Mouse (Mus musculus) spleen, adult 2 months (tissue): ENCODE results near the gene Bbs9. TPM values are rescaled to one million over a fixed set of nuclear protein-coding genes. Genes with fewer than 3 reads are reported as not detected.
"Not testable (repeated sequence)": the region's sequence is repeated elsewhere in the genome, so short reads cannot be mapped to it uniquely, and the experiment has no call there.

ENCODE experiments used
- DNase-seq, 2 experiments: peaks; one replicate each; pipeline versions ENCODE4 v3.0.0 to v3.0.0-alpha.2; 2012 to 2021; ENCODE audit warnings: low spot score in 2 of 2, low read depth in 1 of 2
- H3K27ac ChIP-seq: fragments of 200-500 bp; 2 replicates; pipeline ENCODE4 v1.5.1; 2012; ENCODE audit warnings: low read length, inconsistent platforms; ENCODE audit not compliant: insufficient read depth
- H3K27me3 ChIP-seq: fragments of 200-500 bp; 2 replicates; pipeline ENCODE4 v1.6.1; 2012; ENCODE audit warnings: mild to moderate bottlenecking, moderate library complexity, low read length, inconsistent platforms; ENCODE audit not compliant: control insufficient read depth, insufficient read depth
- H3K36me3 ChIP-seq: fragments of 200-500 bp; 2 replicates; pipeline ENCODE4 v1.6.1; 2012; ENCODE audit warnings: mild to moderate bottlenecking, low read length, inconsistent platforms; ENCODE audit not compliant: control insufficient read depth, insufficient read depth
- H3K4me1 ChIP-seq: fragments of 200-500 bp; 2 replicates; pipeline ENCODE4 v1.6.1; 2011; ENCODE audit warnings: inconsistent platforms; ENCODE audit not compliant: control insufficient read depth, insufficient read depth, insufficient read length
- H3K4me3 ChIP-seq: fragments of 200-500 bp; 2 replicates; pipeline ENCODE4 v1.5.1; 2011; ENCODE audit warnings: mild to moderate bottlenecking, inconsistent platforms; ENCODE audit not compliant: insufficient read depth, insufficient read length; ENCODE audit errors: extremely low read depth
- CTCF ChIP-seq: fragments of 200-500 bp; IDR thresholded peaks from 2 replicates; pipeline ENCODE4 v1.5.1; 2011; ENCODE audit warnings: mild to moderate bottlenecking, inconsistent platforms; ENCODE audit not compliant: insufficient read depth, insufficient read length, insufficient replicate concordance; ENCODE audit errors: extremely low read depth
- POLR2A ChIP-seq: fragments of 200-500 bp; IDR thresholded peaks from 2 replicates; pipeline ENCODE4 v1.6.1; 2011; ENCODE audit warnings: low read depth, low read length, inconsistent platforms
- whole genome bisulfite sequencing: fragments of 180-500 bp; shearing (Covaris S2); methylation state at CpG from one replicate; pipeline ENCODE4 v1.1.7; 2018; 5-methylcytosine and 5-hydroxymethylcytosine counted together
- polyA plus RNA-seq: library from polyadenylated mRNA; depleted of rRNA; stranded (reverse); fragments of >200 nt; gene quantifications from 2 replicates; pipeline ENCODE4 v1.2.3, GENCODE M21; 2012

Gene Bbs9
- polyA plus RNA-seq, 1 experiment = 11.5 TPM

- 94% methylated on average over 2 of the region's 2 CpGs for WGBS
- peaks cover 2% of the 10 kb centered on the region; the same call in 1 of the 2 replicates for H3K4me1 ChIP-seq
- no peak for DNase-seq
These were observed 235.8 kb downstream of the Bbs9 start for GRCm38 (mm10) chr9:22711339-22711738.

GRCm38 (mm10) chr9:22712743-22713142 lies 237.2 kb downstream of the Bbs9 start:
- no peak overlapping the region for H3K4me3 ChIP-seq
- no peak for DNase-seq
- peaks cover 2% of the 10 kb centered on the region; the same call in 1 of the 2 replicates for H3K4me1 ChIP-seq
- no peak overlapping the region for H3K27ac ChIP-seq
- no peaks in the 10 kb centered on the region for H3K27me3 ChIP-seq
- 79% methylated on average over 3 of the region's 3 CpGs for WGBS
- TF ChIP-seq POLR2A (no peak), CTCF (no peak)
- no peaks in the 10 kb centered on the region for H3K36me3 ChIP-seq

More at GRCm38 (mm10) chr9:22711339-22711738, 235.8 kb downstream of the Bbs9 start:
- no peak overlapping the region for H3K4me3 ChIP-seq
- no peaks in the 10 kb centered on the region for H3K36me3 ChIP-seq
- H3K27me3 ChIP-seq = no peaks in the 10 kb centered on the region
- no peak overlapping the region for H3K27ac ChIP-seq
- no peak for TF ChIP-seq POLR2A
- no peak for TF ChIP-seq CTCF

GRCm38 (mm10) chr9:22713286-22713685 lies 237.8 kb downstream of the Bbs9 start:
- H3K36me3 ChIP-seq, H3K4me1 ChIP-seq, H3K27ac ChIP-seq, H3K27me3 ChIP-seq, H3K4me3 ChIP-seq: not testable (repeated sequence)
- 57% methylated on average over 4 of the region's 4 CpGs for WGBS
- peak in 1 of 2 experiments; percentile 46 for DNase-seq

GRCm38 (mm10) chr9:22717583-22717982 lies 242.1 kb downstream of the Bbs9 start:
- WGBS = 82% methylated on average over 4 of the region's 4 CpGs
- H3K27me3 ChIP-seq = no peaks in the 10 kb centered on the region
- H3K4me3 ChIP-seq = no peak overlapping the region
- TF ChIP-seq POLR2A (no peak), CTCF (no peak)
- no peaks in the 10 kb centered on the region for H3K4me1 ChIP-seq
- H3K27ac ChIP-seq = no peak overlapping the region
- no peaks in the 10 kb centered on the region for H3K36me3 ChIP-seq
- DNase-seq = no peak

GRCm38 (mm10) chr9:22718174-22718823 lies 242.8 kb downstream of the Bbs9 start:
- Histone ChIP-seq H3K4me3 (no peak overlapping the region), H3K27me3 (no peaks in the 10 kb centered on the region), H3K27ac (no peak overlapping the region), H3K4me1 (no peaks in the 10 kb centered on the region), H3K36me3 (no peaks in the 10 kb centered on the region)
- WGBS = 77% methylated on average over 8 of the region's 8 CpGs
- no peak for DNase-seq
- TF ChIP-seq CTCF (no peak), POLR2A (no peak)

- TF ChIP-seq POLR2A = no peak
- no peak for TF ChIP-seq CTCF
- 90% methylated on average over 1 of the region's 1 CpGs for WGBS
- DNase-seq = no peak
These were observed 257.1 kb downstream of the Bbs9 start for GRCm38 (mm10) chr9:22732646-22733045.

GRCm38 (mm10) chr9:22734954-22735353 lies 259.4 kb downstream of the Bbs9 start:
- Histone ChIP-seq H3K27me3 (no peaks in the 10 kb centered on the region), H3K4me1 (no peaks in the 10 kb centered on the region), H3K27ac (no peak overlapping the region), H3K36me3 (no peaks in the 10 kb centered on the region), H3K4me3 (no peak overlapping the region)
- WGBS = 92% methylated on average over 8 of the region's 8 CpGs
- TF ChIP-seq CTCF (no peak), POLR2A (no peak)
- no peak for DNase-seq

More at GRCm38 (mm10) chr9:22732646-22733045, 257.1 kb downstream of the Bbs9 start:
- Histone ChIP-seq H3K27ac (no peak overlapping the region), H3K4me1 (no peaks in the 10 kb centered on the region), H3K27me3 (no peaks in the 10 kb centered on the region), H3K4me3 (no peak overlapping the region), H3K36me3 (no peaks in the 10 kb centered on the region)
